Comparison of ENCODE assay signal across 8 mouse cellular contexts in genomic region chr4:134127121-134127455, GRCm38 (mm10). TPM values are rescaled to one million over a fixed set of nuclear protein-coding genes. Genes with fewer than 3 reads are reported as not detected.
DNase-seq lines count a peak whose midpoint lies in the region; ATAC-seq and TF ChIP-seq lines count a peak whose summit lies in the region.

No protein-coding gene starts in this region.

- ATAC-seq in lung, embryonic 15.5 days (ENCODE audit: borderline replicate concordance, extremely low read depth, low FRiP score, low TSS enrichment), result no peak

- no peaks in the 10 kb centered on the region for H3K27me3 ChIP-seq in lung, embryonic 15.5 days
- no peaks in the 10 kb centered on the region for H3K27me3 ChIP-seq in myocyte (ENCODE audit: control insufficient read depth, insufficient read depth, insufficient read length)

- peak; percentile 39; the same call in 1 of the 2 replicates for TF ChIP-seq POLR2A in embryonic fibroblast, embryonic 13.5 days (IDR thresholded peaks at IDR 0.05; ENCODE audit: low read depth, low read length)
- TF ChIP-seq POLR2A in myocyte (IDR thresholded peaks at IDR 0.05; ENCODE audit: insufficient read length, low read depth), result peak; percentile 29

- H3K9ac ChIP-seq in lung, embryonic 15.5 days, result no peak overlapping the region

- WGBS in lung, embryonic 15.5 days, result 79% methylated on average over 7 of the region's 7 CpGs

- TF ChIP-seq CTCF in embryonic fibroblast, embryonic 13.5 days (IDR thresholded peaks at IDR 0.05; ENCODE audit: borderline replicate concordance, insufficient read depth, low read length), result no peak

- H3K4me2 ChIP-seq in lung, embryonic 15.5 days, result peak overlapping the region; percentile 85; the same call in 1 of the 2 replicates
- H3K4me2 ChIP-seq in myocyte (ENCODE audit: low read depth), result peak overlapping the region; percentile 90

- no peaks in the 10 kb centered on the region for H3K9me3 ChIP-seq in lung, embryonic 15.5 days

- peaks cover 30% of the 10 kb centered on the region for H3K4me1 ChIP-seq in lung, embryonic 15.5 days
- no peaks in the 10 kb centered on the region for H3K4me1 ChIP-seq in embryonic fibroblast, embryonic 13.5 days (ENCODE audit: control insufficient read depth, insufficient read depth, low read length)

- H3K27ac ChIP-seq in lung, embryonic 15.5 days, result no peak overlapping the region
- no peak overlapping the region for H3K27ac ChIP-seq in embryonic fibroblast, embryonic 13.5 days (ENCODE audit: insufficient read depth, low read length)

- DNase-seq in lung, postnatal 36 days, result no peak
- peak; percentile 48 to 61 for DNase-seq in layer of hippocampus, postnatal 14 days (ENCODE audit: low spot score in 2 of 2)
- DNase-seq in kidney, adult 18-20 months, result no peak
- no peak for DNase-seq in testis, postnatal 10 days (ENCODE audit: low spot score)
- no peak for DNase-seq in adrenal gland, adult 18-20 months (ENCODE audit: low spot score in 2 of 2)

- peaks cover 9% of the 10 kb centered on the region for H3K79me2 ChIP-seq in myocyte (ENCODE audit: control insufficient read depth, insufficient read depth)

- H3K36me3 ChIP-seq in lung, embryonic 15.5 days, result no peaks in the 10 kb centered on the region
- H3K36me3 ChIP-seq in myocyte (ENCODE audit: control insufficient read depth, insufficient read depth), result no peaks in the 10 kb centered on the region

- no peak overlapping the region for H3ac ChIP-seq in myocyte (ENCODE audit: control insufficient read depth, insufficient read length)

- H3K4me3 ChIP-seq in lung, embryonic 15.5 days, result no peak overlapping the region
- H3K4me3 ChIP-seq in embryonic fibroblast, embryonic 13.5 days (ENCODE audit: insufficient read depth, low read length), result 0 out of 2 replicates have a peak overlapping the region, but pooled peaks have one; percentile 62
- H3K4me3 ChIP-seq in myocyte, result peak overlapping the region; percentile 44

TF ChIP-seq in myocyte, 11 proteins besides CTCF, POLR2A, EP300 and RAD21:
- TF ChIP-seq MYOG (IDR thresholded peaks at IDR 0.05; ENCODE audit: control insufficient read depth in 1 of 3, insufficient read depth in 1 of 3, insufficient read length in 2 of 3, low read depth in 2 of 3) (no peak), POLR2AphosphoS2 (IDR thresholded peaks at IDR 0.05; ENCODE audit: insufficient read length, low read depth) (peak; percentile 68)

RNA-seq across cellular contexts. Expression of gene Sh3bgrl3, which starts 1.5 kb away (rescaled TPM):
- polyA plus RNA-seq in lung, embryonic 15.5 days (2015; fragmentation: Nextera tagmentation; extraction: Ambion mirVana), result 406 and 408 TPM in 2 replicates
- 317 and 335 TPM in 2 replicates for polyA plus RNA-seq in embryonic fibroblast, embryonic 13.5 days (2011; ENCODE audit: insufficient read length, low read depth, missing spikeins)
- total RNA-seq in layer of hippocampus, postnatal 14 days (2021), result 100 to 1,000 TPM; 271 to 295 TPM
- 262 TPM for polyA plus RNA-seq in myocyte (2012; fragmentation: generic; extraction: Trizol)
- total RNA-seq in adrenal gland, adult 18-20 months (2021), result 100 to 1,000 TPM in 1 of 2 experiments, 10 to 100 TPM in 1; 73.4 to 102 TPM

RNA-seq across cellular contexts. Expression of gene Ubxn11, which starts 24.7 kb away (rescaled TPM):
- polyA plus RNA-seq in lung, embryonic 15.5 days (2015; fragmentation: Nextera tagmentation; extraction: Ambion mirVana), result 9.1 and 9.6 TPM in 2 replicates
- polyA plus RNA-seq in embryonic fibroblast, embryonic 13.5 days (2011; ENCODE audit: insufficient read length, low read depth, missing spikeins), result 2.6 TPM in 2 replicates
- total RNA-seq in layer of hippocampus, postnatal 14 days (2021), result 10 to 100 TPM; 22.0 to 24.2 TPM
- polyA plus RNA-seq in myocyte (2012; fragmentation: generic; extraction: Trizol), result 1.5 TPM
- 10 to 100 TPM in 1 of 2 experiments, 1 to 10 TPM in 1; 8.7 to 12.6 TPM for total RNA-seq in adrenal gland, adult 18-20 months (2021)

RNA-seq across cellular contexts. Expression of gene Cd52, which starts 32.2 kb away (rescaled TPM):
- 18.3 and 19.7 TPM in 2 replicates for polyA plus RNA-seq in lung, embryonic 15.5 days (2015; fragmentation: Nextera tagmentation; extraction: Ambion mirVana)
- polyA plus RNA-seq in embryonic fibroblast, embryonic 13.5 days (2011; ENCODE audit: insufficient read length, low read depth, missing spikeins), result 1.0 and 6.0 TPM in 2 replicates
- 1 to 10 TPM in 1 of 2 experiments, under 1 TPM in 1; 0.86 to 1.5 TPM for total RNA-seq in layer of hippocampus, postnatal 14 days (2021)
- not detected for polyA plus RNA-seq in myocyte (2012; fragmentation: generic; extraction: Trizol)
- total RNA-seq in adrenal gland, adult 18-20 months (2021), result 10 to 100 TPM; 14.0 to 19.9 TPM

RNA-seq across cellular contexts. Expression of gene Cep85, which starts 59.8 kb away (rescaled TPM):
- polyA plus RNA-seq in lung, embryonic 15.5 days (2015; fragmentation: Nextera tagmentation; extraction: Ambion mirVana), result 37.8 and 45.3 TPM in 2 replicates
- polyA plus RNA-seq in embryonic fibroblast, embryonic 13.5 days (2011; ENCODE audit: insufficient read length, low read depth, missing spikeins), result 17.4 and 22.1 TPM in 2 replicates
- total RNA-seq in layer of hippocampus, postnatal 14 days (2021), result 10 to 100 TPM; 14.4 to 15.2 TPM
- polyA plus RNA-seq in myocyte (2012; fragmentation: generic; extraction: Trizol), result 21.4 TPM
- total RNA-seq in adrenal gland, adult 18-20 months (2021), result 10 to 100 TPM; 12.9 to 15.4 TPM

Comparison
In these comparisons a context has a peak if more than half of its experiments do, and no peak if none do; other contexts are left out.
1. DNase-seq: peak in layer of hippocampus, postnatal 14 days (2 of 2); none in lung, postnatal 36 days (single experiment), kidney, adult 18-20 months (single experiment), testis, postnatal 10 days (single experiment) and adrenal gland, adult 18-20 months (0 of 2).